Mouse (Mus musculus): ENCODE measurements around the gene Lamc3.

DNA sequence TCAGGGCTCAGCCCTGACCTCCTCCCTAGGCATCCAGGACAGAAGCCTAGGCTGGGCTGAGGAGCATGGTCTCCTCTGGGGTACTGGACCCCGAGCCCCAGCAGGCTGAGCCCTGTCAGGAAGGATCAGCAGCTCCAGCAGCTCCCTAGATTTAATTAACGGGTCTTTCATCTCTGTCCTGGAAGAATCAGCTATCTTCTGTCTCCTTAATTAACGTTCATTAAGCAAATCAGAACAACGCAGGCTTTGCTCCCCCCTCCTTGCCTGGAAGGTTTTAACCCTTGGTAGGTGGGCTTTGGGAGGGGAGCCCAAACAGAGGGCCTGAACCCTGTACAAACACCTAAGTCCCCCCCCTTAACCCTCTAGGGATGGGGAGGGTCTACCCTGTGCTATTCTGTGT is 4.0 kb upstream of the Lamc3 start:
- TF ChIP-seq EP300 (IDR thresholded peaks at IDR 0.05; ENCODE audit: insufficient read depth, low read depth, low read length) (no peak), CTCF (IDR thresholded peaks at IDR 0.05) (no peak)

All from heart, adult 2 months (tissue).